Comparison of ENCODE assay signal across 8 mouse cellular contexts in genomic region chr11:5715630-5716105, GRCm38 (mm10). TPM values are rescaled to one million over a fixed set of nuclear protein-coding genes. Genes with fewer than 3 reads are reported as not detected.
DNase-seq lines count a peak whose midpoint lies in the region; ATAC-seq and TF ChIP-seq lines count a peak whose summit lies in the region.

TSS of gene Mrps24 (minus strand) at chr11:5715680.

- ATAC-seq in kidney, postnatal 0 days (replicated peaks; ENCODE audit: low FRiP score, low read depth) = no peak
- ATAC-seq in hindbrain, embryonic 15.5 days (ENCODE audit: low FRiP score, low read depth) = no peak
- ATAC-seq in liver, embryonic 16.5 days (ENCODE audit: low read depth) = no peak

- peaks cover 33% of the 10 kb centered on the region for H3K36me3 ChIP-seq in kidney, postnatal 0 days (ENCODE audit: insufficient read depth, low read length)
- peaks cover 39% of the 10 kb centered on the region for H3K36me3 ChIP-seq in hindbrain, embryonic 15.5 days
- H3K36me3 ChIP-seq in liver, embryonic 16.5 days (ENCODE audit: control insufficient read depth, insufficient read depth) = peaks cover 20% of the 10 kb centered on the region

- H3K9me3 ChIP-seq in kidney, postnatal 0 days (replicated peaks; ENCODE audit: low read length) = no peaks in the 10 kb centered on the region
- H3K9me3 ChIP-seq in hindbrain, embryonic 15.5 days = no peaks in the 10 kb centered on the region
- H3K9me3 ChIP-seq in liver, embryonic 16.5 days (replicated peaks; ENCODE audit: control insufficient read depth, low read length) = no peaks in the 10 kb centered on the region

- H3K4me1 ChIP-seq in kidney, postnatal 0 days (replicated peaks; ENCODE audit: insufficient read depth, low read length) = no peaks in the 10 kb centered on the region
- H3K4me1 ChIP-seq in hindbrain, embryonic 15.5 days (replicated peaks) = no peaks in the 10 kb centered on the region
- H3K4me1 ChIP-seq in liver, embryonic 16.5 days (ENCODE audit: control insufficient read depth, low read depth, low read length) = no peaks in the 10 kb centered on the region

- H3K27ac ChIP-seq in kidney, postnatal 0 days = no peak within 1 kb of the TSS
- H3K27ac ChIP-seq in hindbrain, embryonic 15.5 days (replicated peaks) = no peak within 1 kb of the TSS
- H3K27ac ChIP-seq in liver, embryonic 16.5 days (ENCODE audit: low read length) = no peak within 1 kb of the TSS

- TF ChIP-seq CTCF in kidney, postnatal 0 days (IDR thresholded peaks at IDR 0.05; ENCODE audit: low read depth) = no peak

- H3K4me3 ChIP-seq in kidney, postnatal 0 days (replicated peaks; ENCODE audit: low read depth, low read length) = no peak within 1 kb of the TSS
- H3K4me3 ChIP-seq in hindbrain, embryonic 15.5 days = no peak within 1 kb of the TSS
- no peak within 1 kb of the TSS for H3K4me3 ChIP-seq in liver, embryonic 16.5 days (ENCODE audit: low read depth, low read length)

- DNase-seq in kidney, postnatal 0 days (ENCODE audit: low spot score) = no peak
- DNase-seq in kidney, adult 18-20 months = no peak
- peak; percentile 17 for DNase-seq in adrenal gland, postnatal 10 days
- no peak for DNase-seq in gastrocnemius, adult 8-10 months (ENCODE audit: low spot score in 2 of 2)
- DNase-seq in urinary bladder, postnatal 10 days (ENCODE audit: low spot score) = no peak
- DNase-seq in embryo, embryonic 9.5 days (ENCODE audit: extremely low spot score) = no peak

- no peak within 1 kb of the TSS for H3K4me2 ChIP-seq in kidney, postnatal 0 days (ENCODE audit: low read length)
- H3K4me2 ChIP-seq in hindbrain, embryonic 15.5 days = no peak within 1 kb of the TSS
- no peak within 1 kb of the TSS for H3K4me2 ChIP-seq in liver, embryonic 16.5 days (ENCODE audit: low read depth, low read length)

- WGBS in kidney, postnatal 0 days = 90% methylated on average over 14 of the region's 14 CpGs
- WGBS in hindbrain, embryonic 15.5 days = 75% methylated on average over 14 of the region's 14 CpGs
- 82% methylated on average over 14 of the region's 14 CpGs for WGBS in liver, embryonic 16.5 days (ENCODE audit: insufficient replicate concordance)

- no peak within 1 kb of the TSS for H3K9ac ChIP-seq in kidney, postnatal 0 days (ENCODE audit: low read depth, low read length)
- H3K9ac ChIP-seq in hindbrain, embryonic 15.5 days = no peak within 1 kb of the TSS
- H3K9ac ChIP-seq in liver, embryonic 16.5 days (ENCODE audit: low read depth, low read length) = no peak within 1 kb of the TSS

- no peaks in the 10 kb centered on the region for H3K27me3 ChIP-seq in kidney, postnatal 0 days (ENCODE audit: insufficient read depth, low read length)
- no peaks in the 10 kb centered on the region for H3K27me3 ChIP-seq in hindbrain, embryonic 15.5 days
- H3K27me3 ChIP-seq in liver, embryonic 16.5 days (ENCODE audit: control insufficient read depth, insufficient read depth, low read depth, low read length) = no peaks in the 10 kb centered on the region

RNA-seq across cellular contexts. Expression of gene Mrps24, which starts in this region (rescaled TPM):
- 256 and 279 TPM in 2 replicates for polyA plus RNA-seq in kidney, postnatal 0 days (2015; fragmentation: Nextera tagmentation; extraction: Ambion mirVana)
- total RNA-seq in adrenal gland, postnatal 10 days (2021) = 100 to 1,000 TPM; 155 to 166 TPM
- 100 to 1,000 TPM in 3 of 4 experiments, 10 to 100 TPM in 1; 98.9 to 119 (median 108) TPM for total RNA-seq in gastrocnemius, adult 8-10 months (2022)
- polyA plus RNA-seq in hindbrain, embryonic 15.5 days (2015; fragmentation: Nextera tagmentation; extraction: Ambion mirVana) = 192 and 196 TPM in 2 replicates
- 85.2 and 88.3 TPM in 2 replicates for polyA plus RNA-seq in liver, embryonic 16.5 days (2015; fragmentation: Nextera tagmentation; extraction: Ambion mirVana)
